Mouse (Mus musculus): ENCODE measurements around the gene Mrps14.

The Mrps14 gene

DNA sequence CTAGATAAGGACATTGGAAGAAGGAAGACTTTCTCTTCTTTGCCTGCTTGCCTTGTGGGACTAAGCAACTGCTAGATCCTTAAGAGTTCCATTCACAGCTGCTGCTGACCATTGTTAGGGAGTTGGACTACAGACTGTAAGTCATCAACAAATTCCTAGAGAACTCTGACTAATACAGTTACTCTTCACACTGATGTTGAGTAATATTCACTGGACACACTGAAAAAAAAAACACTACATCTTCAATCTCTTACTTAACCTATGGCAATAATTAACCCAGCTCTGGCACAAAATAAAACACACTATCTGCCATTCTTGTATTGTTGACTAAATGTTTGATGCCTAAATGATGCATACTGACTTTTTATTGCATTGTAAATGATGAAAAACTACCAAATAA, 32.8 kb downstream of the Mrps14 start:
- no peak for DNase-seq (ENCODE audit: low spot score)

DNA sequence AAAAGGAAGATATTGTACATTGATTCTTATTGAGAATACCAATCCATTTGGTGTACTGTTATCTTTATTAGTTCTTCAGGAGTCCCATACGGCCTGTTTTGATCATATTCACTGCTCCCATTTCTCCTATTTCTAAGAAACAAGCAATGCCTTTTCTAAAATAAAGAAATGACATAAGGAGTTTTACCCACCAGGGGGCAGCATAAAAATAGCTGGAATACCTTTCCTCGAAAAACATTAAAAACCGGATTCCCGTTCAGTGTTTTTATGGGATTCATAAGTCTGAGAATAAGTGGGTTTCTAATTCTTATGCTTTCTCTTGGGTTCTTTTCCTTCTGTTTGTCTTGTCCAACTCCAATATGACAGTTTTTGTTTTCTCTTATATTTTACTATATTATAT, 36.0 kb downstream of the Mrps14 start:
- peak; percentile 51 for DNase-seq (ENCODE audit: low spot score)

DNA sequence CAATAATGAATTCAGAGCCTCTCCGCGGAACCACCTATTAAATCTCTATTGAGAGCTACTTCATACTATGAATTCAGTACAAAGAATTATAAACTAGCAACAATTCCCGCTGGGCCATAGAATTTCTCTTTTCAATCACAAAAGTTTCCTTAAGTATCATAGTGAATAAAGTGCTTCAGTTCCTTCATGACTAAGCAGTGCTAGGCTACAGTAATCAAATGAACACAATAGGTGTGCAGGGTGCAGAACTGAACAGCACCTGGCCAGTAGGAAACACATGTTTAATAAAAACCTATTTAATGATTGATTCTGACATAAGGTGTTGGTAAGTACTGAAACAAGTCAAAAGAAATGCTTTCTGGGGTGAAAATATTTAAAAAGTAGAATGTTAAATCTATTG, 37.1 kb downstream of the Mrps14 start:
- DNase-seq (ENCODE audit: low spot score) = no peak

DNA sequence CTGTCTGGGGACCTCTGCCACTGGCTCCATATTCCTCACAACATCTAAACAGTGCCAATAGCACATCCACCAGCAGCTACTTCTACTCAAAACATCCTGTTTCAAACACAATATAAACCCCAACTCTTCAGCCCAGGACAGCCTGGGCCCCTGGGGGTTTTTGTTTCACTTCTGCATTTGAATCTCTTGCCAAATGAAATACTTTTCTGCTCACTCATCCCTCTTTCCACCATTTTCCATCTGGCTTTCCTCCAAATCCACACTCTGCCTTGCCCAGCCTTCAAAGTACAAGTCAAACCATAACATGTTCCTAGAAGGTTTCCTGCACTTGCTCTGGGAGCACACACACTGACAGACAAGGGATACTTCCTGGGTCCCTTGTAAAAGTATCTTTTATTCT, 38.9 kb downstream of the Mrps14 start:
- no peak for DNase-seq (ENCODE audit: low spot score)

DNA sequence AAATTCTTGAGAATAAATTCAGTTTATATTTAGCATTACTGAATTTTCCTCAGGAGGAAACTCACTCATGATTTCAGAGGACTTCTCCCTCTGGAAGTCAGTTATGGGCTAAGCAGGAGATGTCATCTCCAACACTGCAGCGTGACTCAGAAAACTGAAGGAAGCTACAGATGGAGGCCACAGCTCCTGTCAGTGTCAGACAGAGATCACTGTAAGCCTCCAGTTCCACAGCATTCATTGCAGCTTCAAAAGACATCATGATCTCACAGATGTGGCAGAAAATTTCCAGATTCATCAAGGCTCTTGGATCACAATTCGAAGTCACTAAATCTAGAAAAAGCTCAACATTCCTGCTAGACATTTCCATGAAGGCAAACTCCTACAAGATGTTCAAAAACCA, 43.0 kb downstream of the Mrps14 start:
- DNase-seq (ENCODE audit: low spot score) = no peak

DNA sequence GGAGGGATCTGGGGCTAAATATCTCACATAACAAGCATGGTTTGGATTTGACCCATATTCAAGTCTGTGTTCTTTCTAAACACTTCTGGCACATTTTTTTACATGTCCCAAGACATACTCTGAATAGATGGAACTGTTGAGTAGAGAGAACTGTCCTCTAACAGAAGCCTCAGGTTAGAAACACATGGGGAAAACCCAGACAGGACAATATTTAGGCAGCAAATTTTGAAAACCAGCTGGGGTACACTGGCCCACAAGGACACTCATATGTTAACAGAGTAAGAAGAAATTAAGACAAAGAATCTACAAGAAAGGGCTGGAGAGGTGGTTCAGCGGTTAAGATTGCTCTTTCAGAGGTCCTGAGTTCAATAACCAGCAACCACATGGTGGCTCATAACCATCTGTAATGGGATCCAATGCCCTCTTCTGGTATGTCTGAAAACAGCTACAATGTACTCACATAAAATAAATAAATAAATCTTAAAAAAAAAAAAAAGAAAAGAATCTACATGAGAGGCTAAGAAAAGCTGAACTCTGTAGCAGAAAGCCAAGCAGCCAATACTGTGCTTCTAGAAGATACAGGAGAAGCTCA, 43.9 kb downstream of the Mrps14 start:
- no peak for DNase-seq (ENCODE audit: low spot score)

DNA sequence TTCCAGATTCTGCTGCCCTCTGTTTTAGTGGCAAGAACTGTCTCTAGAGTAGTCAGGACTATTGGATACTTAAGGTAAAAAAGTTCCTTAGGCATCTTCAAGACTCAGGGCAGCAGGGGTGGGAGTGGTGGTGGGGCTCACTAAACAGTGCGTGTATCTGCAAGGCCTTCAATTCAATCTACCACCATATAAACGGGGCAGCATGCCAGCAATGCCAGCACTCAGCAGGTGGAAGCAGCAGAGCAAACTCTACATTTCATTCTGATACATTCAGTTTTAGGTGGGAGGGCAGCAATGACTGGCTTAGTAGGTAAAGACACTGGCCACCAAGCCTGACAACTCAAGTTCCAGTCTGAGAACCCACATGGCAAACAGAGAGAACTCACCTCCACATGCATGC, 45.1 kb downstream of the Mrps14 start:
- no peak for DNase-seq (ENCODE audit: low spot score)

DNA sequence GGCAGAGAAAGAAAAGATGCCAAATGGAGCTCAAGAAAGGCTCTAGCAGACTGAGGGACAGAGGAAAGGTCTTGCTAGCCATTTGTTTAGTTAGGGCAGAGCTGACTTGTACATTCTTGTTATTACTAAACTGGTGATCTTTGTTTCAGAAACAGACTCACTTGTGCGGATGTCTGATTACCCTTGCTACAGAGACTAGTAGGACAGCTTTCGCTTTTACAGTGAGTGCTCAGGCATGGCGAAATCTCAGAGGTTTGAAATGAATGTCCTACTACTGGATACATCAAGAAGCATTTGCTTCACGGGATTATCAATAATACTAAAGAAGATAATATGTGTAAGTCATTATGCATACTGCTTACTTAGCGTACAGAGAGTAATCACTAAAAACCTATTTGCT, 49.7 kb downstream of the Mrps14 start:
- no peak for DNase-seq (ENCODE audit: low spot score)

DNA sequence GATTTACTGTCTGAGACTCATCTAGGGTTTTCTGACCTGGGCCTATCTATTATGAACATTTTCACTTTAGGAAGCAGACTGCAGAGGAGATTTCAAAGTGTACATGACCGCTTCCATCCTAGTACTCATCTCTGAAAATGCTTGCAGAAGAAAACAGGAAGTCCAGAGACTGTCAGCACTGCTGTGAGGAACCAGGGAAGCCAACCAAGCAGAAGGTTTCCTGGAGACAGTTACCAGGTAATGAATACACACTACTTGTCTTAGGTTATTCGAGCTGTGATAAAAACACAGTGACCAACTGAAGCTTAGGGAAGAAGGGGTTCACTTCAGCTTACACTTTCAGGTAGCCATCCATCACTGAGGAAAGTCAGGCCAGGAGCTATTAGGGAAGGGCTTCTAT, 50.9 kb downstream of the Mrps14 start:
- no peak for DNase-seq (ENCODE audit: low spot score)

DNA sequence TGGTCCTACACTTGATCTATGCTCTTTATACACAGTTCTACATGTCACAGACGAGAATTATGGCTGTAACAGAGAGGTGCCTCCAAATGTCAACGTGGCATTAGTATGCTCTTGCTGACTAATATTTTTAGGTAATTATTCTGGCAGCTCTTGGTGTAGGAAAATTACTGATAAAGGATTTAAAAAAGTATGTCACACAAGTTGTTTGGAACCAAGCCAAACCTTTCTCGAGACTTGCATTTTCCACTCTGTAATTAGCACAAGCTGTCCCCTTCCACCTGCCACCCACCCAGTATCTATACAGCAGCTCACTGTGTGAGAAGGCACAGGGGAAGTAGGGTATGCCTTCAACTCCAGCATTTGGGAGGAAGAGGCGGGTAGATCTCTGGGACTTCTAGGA, 51.8 kb downstream of the Mrps14 start:
- peak; percentile 23 for DNase-seq (ENCODE audit: low spot score)

DNA sequence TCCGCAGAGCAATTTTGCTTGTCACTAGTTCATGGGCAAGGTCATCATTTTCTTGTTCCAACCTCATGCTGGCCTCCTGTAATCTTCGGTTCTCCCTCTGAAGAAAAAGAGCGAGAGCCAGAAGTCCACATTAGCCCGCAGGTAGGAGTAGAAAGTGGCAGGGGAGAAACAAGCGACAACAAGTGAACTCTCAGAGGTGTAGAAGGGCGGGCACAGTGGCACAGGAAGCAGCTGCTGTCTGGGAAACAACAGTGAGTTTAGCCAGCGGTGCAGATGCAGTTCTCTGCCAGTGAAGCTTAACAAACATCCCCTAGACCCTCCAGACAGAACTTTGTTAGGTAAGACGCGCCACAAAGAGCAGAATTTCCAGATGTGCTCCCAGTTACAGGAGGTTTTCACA, 52.5 kb downstream of the Mrps14 start:
- DNase-seq (ENCODE audit: low spot score) = no peak

DNA sequence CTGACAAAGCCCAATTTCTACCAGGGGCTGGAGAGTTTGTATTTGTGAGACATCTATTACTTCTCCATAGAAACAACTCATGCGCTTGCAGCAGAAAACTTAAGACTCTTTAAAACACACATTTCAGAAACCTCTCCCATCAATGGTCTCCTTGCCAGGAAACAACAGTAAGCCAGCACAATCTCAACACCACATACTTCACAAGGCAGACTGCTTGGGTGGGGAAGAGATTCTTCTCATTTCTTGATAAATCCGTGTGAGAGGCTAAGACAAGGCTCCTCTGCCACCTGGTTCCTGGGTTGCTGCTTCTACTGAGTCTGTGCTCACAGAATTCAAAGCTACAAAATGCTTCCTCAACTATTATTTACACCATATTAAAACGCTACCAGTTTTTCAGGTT, 54.8 kb downstream of the Mrps14 start:
- DNase-seq (ENCODE audit: low spot score) = no peak

DNA sequence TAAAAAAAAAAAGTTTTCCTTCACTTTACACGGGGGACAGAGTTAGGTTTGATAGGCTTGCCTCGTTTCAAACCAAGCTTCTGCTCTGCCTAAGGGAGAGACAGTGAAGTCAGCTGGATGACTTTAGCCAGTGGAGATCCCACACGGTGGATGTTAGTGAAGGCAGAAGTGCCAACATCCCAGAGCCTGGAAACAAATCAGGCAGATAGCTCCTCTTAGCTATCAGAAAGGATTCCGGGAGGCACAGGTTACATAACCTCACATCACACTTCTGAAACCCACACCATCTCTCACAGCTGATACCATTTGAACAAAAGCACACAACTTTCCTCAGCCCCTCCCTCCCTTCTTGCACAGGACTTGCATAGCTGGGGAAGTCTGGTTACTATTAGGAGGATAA, 55.8 kb downstream of the Mrps14 start:
- no peak for DNase-seq (ENCODE audit: low spot score)

DNA sequence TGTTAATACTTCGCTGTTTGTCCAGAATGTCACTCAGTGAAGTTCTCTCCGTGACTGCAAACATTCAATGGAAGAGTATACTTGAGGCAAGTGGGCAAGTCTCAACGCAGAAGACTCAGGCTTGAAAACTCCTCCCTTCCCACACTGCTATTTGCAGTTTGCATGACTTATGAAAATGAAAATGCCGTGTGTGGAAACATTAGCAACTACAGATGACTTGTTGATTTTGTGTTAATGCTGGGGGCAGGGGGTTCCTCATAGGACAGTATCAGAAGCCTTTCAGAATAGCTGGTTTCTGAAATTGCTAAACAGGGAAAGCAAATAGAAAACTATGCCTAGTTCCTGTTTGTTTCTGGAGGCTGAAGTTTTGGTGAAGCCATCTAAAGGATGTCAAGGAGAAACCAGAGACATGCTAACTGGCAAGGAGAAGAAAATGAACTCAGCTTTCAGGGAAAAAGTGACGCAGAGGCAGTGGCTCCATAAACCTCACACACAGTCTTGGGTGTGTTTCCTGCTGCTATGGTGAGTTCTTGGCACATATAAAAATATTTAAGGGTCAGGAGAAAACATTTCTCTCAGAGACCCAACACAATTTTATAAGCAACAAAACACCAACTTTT, 56.5 kb downstream of the Mrps14 start:
- DNase-seq (ENCODE audit: low spot score) = no peak
